Mouse (Mus musculus) limb, embryonic 15.5 days (tissue): ENCODE data around the gene Eddm3b. TPM values are rescaled to one million over a fixed set of nuclear protein-coding genes. Genes with fewer than 3 reads are reported as not detected.

ENCODE experiments used
- polyA plus RNA-seq: library from polyadenylated mRNA; unstranded; fragments of >200 nt; fragmentation: Nextera tagmentation; extraction: Ambion mirVana; gene quantifications from 2 replicates; pipeline ENCODE4 v1.2.1, GENCODE M21; 2015

Eddm3b gene
- polyA plus RNA-seq, 1 experiment from 2014 or later = not detected

Other genes starting within 250 kb of the Eddm3b start
- gene Tep1, start 243.9 kb upstream of the Eddm3b start, polyA plus RNA-seq = 5.0 and 6.2 TPM in 2 replicates
- 0.10 and 0.12 TPM in 2 replicates for gene Klhl33, start 216.9 kb upstream of the Eddm3b start, polyA plus RNA-seq
- gene Osgep, start 189.5 kb upstream of the Eddm3b start, polyA plus RNA-seq = 145 and 148 TPM in 2 replicates
- 188 TPM in 2 replicates for gene Apex1, start 189.5 kb upstream of the Eddm3b start, polyA plus RNA-seq
- gene Pip4p1, start 183.6 kb upstream of the Eddm3b start, polyA plus RNA-seq = 45.3 and 56.0 TPM in 2 replicates
- 52.0 and 54.8 TPM in 2 replicates for gene Pnp, start 183.3 kb upstream of the Eddm3b start, polyA plus RNA-seq
- not detected in 2 replicates for gene Gm49342, start 169.9 kb upstream of the Eddm3b start, polyA plus RNA-seq
- gene Pnp2, start 158.4 kb upstream of the Eddm3b start, polyA plus RNA-seq = 0.31 and 0.54 TPM in 2 replicates
- gene Rnase10, start 106.7 kb upstream of the Eddm3b start, polyA plus RNA-seq = 0.09 and 0.22 TPM in 2 replicates
- gene Rnase9, start 72.6 kb upstream of the Eddm3b start, polyA plus RNA-seq = not detected in 2 replicates
- not detected in 2 replicates for gene Rnase11, start 64.3 kb upstream of the Eddm3b start, polyA plus RNA-seq
- not detected in 2 replicates for gene Rnase12, start 56.8 kb upstream of the Eddm3b start, polyA plus RNA-seq
- gene Olfr750, start 40.0 kb upstream of the Eddm3b start, polyA plus RNA-seq = not detected in 2 replicates
- gene Rnase4, start 23.3 kb upstream of the Eddm3b start, polyA plus RNA-seq = 68.6 and 83.1 TPM in 2 replicates
- 10.1 and 10.5 TPM in 2 replicates for gene Ang, start 23.3 kb upstream of the Eddm3b start, polyA plus RNA-seq
- gene Rnase6, start 9.5 kb downstream of the Eddm3b start, polyA plus RNA-seq = 0.58 and 1.6 TPM in 2 replicates
- 2.2 and 3.3 TPM in 2 replicates for gene Rnase1, start 32.4 kb downstream of the Eddm3b start, polyA plus RNA-seq
- not detected in 2 replicates for gene Rnase2b, start 47.8 kb downstream of the Eddm3b start, polyA plus RNA-seq
- gene Ang2, start 84.7 kb downstream of the Eddm3b start, polyA plus RNA-seq = not detected in 2 replicates
- gene Ear14, start 89.0 kb downstream of the Eddm3b start, polyA plus RNA-seq = not detected in 2 replicates
- gene Rnase2a, start 141.7 kb downstream of the Eddm3b start, polyA plus RNA-seq = not detected in 2 replicates
- not detected in 2 replicates for gene Gm7247, start 247.3 kb downstream of the Eddm3b start, polyA plus RNA-seq